Mouse (Mus musculus) common myeloid progenitor, adult 5-6 weeks (primary cell): ENCODE data around the gene Jph4. TPM values are rescaled to one million over a fixed set of nuclear protein-coding genes. Genes with fewer than 3 reads are reported as not detected.

ENCODE experiments used
- ATAC-seq: replicated peaks from 2 replicates; pipeline ENCODE4 v1.8.0; 2016; ENCODE audit warnings: low read depth, mild to moderate bottlenecking, moderate TSS enrichment, inconsistent platforms; ENCODE audit not compliant: poor library complexity, severe bottlenecking
- total RNA-seq: library from RNA; stranded (forward); fragments of 200-1000, 187-1606 nt; gene quantifications from 2 replicates; pipeline ENCODE4 v1.2.3, GENCODE M21; 2017

Jph4 gene
- total RNA-seq, 1 experiment from 2014 or later, result not detected

GRCm38 (mm10) chr14:55097646-55098045, 19.1 kb downstream of the Jph4 start:
- ATAC-seq, result no peak

DNA sequence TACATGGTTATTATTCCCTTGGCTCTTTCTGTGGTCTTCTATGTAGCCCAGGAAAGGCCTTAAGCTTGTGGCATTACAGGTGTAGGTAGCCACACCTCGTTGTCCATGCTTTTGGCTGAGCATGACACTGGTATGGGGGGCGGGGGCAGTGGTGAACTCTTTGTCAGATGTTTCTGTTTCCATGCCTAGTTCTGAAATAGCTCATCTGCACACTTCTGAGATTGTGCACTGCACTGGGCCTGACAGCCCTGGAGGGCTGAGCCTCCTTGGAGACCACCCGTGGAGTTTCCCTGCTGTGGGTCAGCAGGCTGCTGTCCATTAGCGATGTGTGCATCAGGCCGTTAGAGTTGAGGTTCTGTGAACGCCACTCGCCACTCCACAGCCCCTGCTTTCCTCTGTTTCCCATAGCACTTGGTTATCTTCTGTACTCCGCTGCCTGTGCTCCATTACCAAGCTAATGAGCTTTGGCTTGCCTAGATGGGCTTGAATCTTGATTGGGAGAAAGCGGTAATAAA, 20.1 kb downstream of the Jph4 start:
- ATAC-seq, result no peak

DNA sequence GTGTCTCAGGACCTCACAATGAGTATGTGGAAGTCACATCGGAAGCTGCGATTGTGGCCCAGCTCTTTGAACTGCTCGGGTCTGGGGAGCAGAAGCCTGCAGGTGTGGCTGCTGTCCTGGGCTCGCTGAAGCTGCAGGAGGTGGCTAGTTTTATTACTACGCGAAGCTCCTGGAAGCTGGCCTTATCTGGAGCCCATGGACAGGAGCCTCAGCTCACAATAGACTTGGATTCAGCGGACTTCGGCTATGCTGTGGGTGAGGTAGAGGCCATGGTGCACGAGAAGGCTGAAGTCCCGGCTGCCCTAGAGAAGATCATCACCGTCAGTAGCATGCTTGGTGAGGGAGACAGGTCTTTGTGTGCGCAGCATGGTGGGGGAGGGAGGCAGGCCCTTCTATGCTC, 21.1 kb downstream of the Jph4 start:
- no peak for ATAC-seq

GRCm38 (mm10) chr14:55095263-55095662, 21.5 kb downstream of the Jph4 start:
- ATAC-seq, result 0 out of 2 replicates have a peak, but pooled peaks have one; percentile 0

- ATAC-seq, result peak; percentile 55
Measured at GRCm38 (mm10) chr14:55094704-55095231, 22.0 kb downstream of the Jph4 start, which contains the start of gene Thtpa. TSS of gene Thtpa (plus strand) at chr14:55094784.

GRCm38 (mm10) chr14:55093927-55094326, 22.8 kb downstream of the Jph4 start:
- no peak for ATAC-seq

- peak; percentile 87 for ATAC-seq
Measured at GRCm38 (mm10) chr14:55092011-55092577, 24.6 kb downstream of the Jph4 start, which contains the start of gene Zfhx2. TSS of gene Zfhx2 (minus strand) at chr14:55092324.

GRCm38 (mm10) chr14:55091209-55091865, 25.4 kb downstream of the Jph4 start:
- ATAC-seq, result no peak

- no peak for ATAC-seq
Measured at GRCm38 (mm10) chr14:55089199-55089947, 27.4 kb downstream of the Jph4 start.

DNA sequence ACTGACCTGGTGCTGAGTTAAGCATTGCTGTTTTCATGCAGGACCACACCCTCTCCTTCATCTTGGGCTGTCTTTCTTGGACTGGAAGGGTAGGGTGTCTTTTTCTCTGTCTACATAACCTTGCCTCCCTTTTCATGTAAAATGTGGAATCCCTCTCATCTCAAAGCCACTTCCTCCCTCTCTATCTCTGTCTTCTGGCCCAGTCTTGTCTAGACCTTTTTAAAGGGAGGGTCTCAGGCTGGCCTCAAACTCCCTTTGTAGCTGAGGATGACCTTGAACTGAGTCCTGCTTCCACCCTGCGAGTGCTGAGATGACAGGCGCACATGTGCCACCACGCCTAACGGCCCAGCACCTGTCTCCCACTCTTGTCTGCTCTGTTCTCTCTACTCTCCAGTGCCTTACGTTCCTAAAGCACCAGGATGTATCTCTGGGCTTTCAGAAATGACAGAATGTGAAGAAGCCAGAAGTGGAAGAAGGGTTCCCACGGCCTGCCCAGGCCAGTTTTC, 30.7 kb downstream of the Jph4 start:
- no peak for ATAC-seq

DNA sequence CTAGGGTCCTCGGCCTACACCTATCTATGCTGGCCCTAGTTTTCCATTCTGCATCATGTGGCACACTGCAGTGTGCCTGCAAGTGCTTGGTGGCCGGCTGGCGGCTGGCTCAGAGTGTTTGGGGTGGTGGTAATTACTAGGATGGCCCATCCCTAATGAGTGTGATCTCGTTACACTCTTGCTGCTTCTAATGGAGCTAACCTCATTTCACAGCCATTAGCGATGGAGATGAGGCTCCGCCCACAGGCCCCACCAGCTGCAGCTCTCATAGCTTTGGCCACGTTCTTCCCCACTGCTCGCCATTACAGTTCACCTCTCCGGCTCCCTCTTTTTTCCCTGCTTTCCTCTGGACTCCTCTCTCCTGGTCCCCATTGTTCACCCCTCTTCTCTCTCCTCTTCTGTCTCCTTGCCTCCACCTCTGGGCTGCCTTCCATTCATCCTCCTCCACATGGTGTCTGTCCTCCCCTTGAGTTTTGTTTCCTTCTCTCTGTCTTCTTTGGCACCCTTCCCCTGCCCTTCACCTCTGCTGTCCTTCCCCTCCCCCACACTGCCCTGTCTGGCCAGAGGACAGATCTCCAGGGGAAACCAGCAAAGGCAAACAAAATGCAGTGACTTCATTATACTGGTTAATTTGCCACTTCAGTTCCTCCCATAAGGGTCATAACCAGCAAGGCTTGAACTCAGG, 31.3 kb downstream of the Jph4 start:
- ATAC-seq, result no peak

- ATAC-seq, result no peak
Measured at GRCm38 (mm10) chr14:55083481-55083880, 33.3 kb downstream of the Jph4 start.

DNA sequence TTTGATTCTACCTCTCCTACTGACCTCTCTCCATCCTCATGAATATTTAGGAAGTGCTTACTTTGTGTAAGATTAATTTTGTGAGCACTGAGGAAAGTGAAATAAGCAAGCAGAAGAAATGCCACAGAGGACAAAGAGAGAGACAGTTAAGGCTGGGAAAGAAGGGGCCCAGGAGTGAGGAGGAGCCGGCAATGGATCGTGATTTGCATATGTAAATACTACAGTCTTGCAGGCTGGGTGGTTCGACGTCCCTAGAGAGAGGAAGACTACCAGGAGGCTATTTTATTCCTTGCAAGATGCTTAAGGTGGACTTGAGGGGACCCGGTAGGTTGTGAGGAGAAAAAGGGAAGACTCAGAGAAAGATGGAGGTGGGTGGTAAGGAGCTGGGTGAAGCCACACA, 35.6 kb downstream of the Jph4 start:
- ATAC-seq, result no peak

DNA sequence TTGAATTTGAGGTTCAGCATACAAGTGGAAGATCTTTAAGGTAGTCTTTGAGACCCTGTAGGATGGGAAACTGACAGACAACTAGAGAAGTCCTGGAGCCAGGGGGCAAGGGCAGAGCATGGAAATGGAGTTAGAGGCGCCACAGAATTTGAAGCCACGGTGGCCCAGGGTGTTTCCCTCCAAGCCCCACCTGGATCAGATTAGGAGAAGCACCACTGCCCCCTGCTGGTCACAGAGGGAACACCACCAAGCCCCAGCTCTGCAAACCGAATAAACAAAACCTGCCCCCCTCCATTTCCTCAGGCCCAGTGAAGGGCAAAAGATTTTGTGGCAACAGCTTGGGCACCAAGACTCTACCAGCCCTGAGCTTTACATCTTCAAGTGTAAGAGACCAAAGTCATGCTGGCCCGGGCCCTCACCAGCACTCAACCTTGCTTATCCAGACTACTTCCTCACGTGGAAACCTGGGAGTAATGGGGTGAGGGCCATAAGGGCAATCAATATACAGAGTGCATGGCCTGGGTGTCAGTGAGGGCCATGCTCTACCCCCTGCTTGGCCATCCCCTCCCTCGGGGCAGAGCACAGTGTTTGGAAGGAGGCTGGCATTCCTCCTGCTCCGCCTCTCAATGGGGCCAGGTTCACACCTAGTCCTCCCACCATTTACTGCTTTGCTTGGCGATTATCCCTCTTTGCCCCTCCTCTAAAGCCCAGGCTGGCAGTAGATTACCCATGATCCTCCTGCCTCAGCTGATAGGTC, 37.3 kb downstream of the Jph4 start:
- ATAC-seq, result peak; percentile 74

GRCm38 (mm10) chr14:55078366-55078989, 38.3 kb downstream of the Jph4 start:
- ATAC-seq, result peak; percentile 76

DNA sequence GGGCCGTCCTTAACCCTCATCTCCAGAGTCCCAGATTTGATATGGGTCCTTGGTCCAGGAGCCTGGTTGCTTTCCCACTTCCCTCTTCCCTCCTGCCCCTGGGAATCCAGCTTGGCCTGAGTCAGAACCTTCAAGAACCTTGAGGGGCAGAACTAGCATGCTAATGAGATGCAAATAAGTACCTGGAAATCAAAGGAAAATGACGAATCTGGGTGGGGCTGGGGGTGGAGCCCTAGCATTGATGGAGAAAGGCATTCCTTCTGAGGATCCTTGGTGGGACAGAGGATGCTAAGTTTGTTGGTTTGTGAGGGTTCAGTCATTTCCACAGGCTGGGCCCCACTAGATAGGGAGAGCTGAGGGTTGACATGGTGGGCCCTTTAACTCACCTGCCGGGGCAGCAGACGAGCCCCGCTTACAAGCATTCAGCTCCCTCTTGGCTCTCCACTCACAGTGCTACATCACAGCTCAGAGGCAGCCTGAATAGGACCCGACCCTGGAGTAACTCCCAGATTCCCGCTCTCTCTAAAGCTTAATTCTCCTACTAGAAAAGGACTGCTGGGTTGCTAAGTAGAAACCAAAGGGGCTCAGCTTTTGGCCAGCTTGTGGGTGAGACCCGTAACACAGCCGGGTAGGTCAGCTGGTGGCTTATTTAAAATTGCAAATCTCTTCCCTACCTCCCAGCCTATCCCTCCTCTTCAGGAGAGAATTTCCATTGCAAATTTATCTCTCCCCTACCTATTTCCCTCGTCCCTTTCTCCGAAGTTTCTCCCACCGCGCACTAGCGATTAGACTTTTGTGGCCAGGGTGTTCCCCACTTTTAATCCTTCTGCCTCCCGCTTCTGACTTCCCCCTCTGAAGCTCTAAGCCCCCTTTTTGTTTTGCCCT, 39.0 kb downstream of the Jph4 start:
- no peak for ATAC-seq

- no peak for ATAC-seq
Measured at GRCm38 (mm10) chr14:55076956-55077355, 39.8 kb downstream of the Jph4 start.

- ATAC-seq, result no peak
Measured at GRCm38 (mm10) chr14:55076224-55076623, 40.5 kb downstream of the Jph4 start.
